Mouse (Mus musculus) intestine, embryonic 14.5 days (tissue): ENCODE results near the gene Sphk1. TPM values are rescaled to one million over a fixed set of nuclear protein-coding genes. Genes with fewer than 3 reads are reported as not detected.

ENCODE experiments used
- ATAC-seq: fragments of 200-750 bp; cut with Nextera tagmentation; replicated peaks from 2 replicates; pipeline ENCODE4 v1.8.0; 2017; ENCODE audit warnings: low read depth, moderate number of reproducible peaks, moderate TSS enrichment, moderate library complexity; ENCODE audit not compliant: low FRiP score, low TSS enrichment
- DNase-seq: peaks from one replicate; pipeline ENCODE4 v3.0.0-alpha.2; 2018; ENCODE audit warnings: low spot score
- H3K27ac ChIP-seq: fragments of 300-500 bp; sonication (generic); 2 replicates; pipeline ENCODE4 v1.5.1; 2014; ENCODE audit warnings: low read depth, mild to moderate bottlenecking, control low read depth
- H3K27me3 ChIP-seq: fragments of 300-500 bp; sonication (generic); replicated peaks from 2 replicates; pipeline ENCODE4 v1.6.1; 2014; ENCODE audit warnings: low read length, control low read depth; ENCODE audit not compliant: control insufficient read depth, insufficient read depth
- H3K36me3 ChIP-seq: fragments of 300-500 bp; sonication (generic); 2 replicates; pipeline ENCODE4 v1.6.1; 2014; ENCODE audit warnings: low read length, control low read depth; ENCODE audit not compliant: control insufficient read depth, insufficient read depth
- H3K4me1 ChIP-seq: fragments of 300-500 bp; sonication (generic); replicated peaks from 2 replicates; pipeline ENCODE4 v1.6.1; 2014; ENCODE audit warnings: low read length, control low read depth, mixed read lengths; ENCODE audit not compliant: control insufficient read depth, insufficient read depth
- H3K4me2 ChIP-seq: fragments of 300-500 bp; sonication (generic); 2 replicates; pipeline ENCODE4 v1.6.1; 2014; ENCODE audit warnings: low read length
- H3K4me3 ChIP-seq: fragments of 300-500 bp; sonication (generic); 2 replicates; pipeline ENCODE4 v1.5.1; 2014; ENCODE audit warnings: low read depth, low read length, control low read depth, mixed read lengths
- H3K9ac ChIP-seq: fragments of 300-500 bp; sonication (generic); 2 replicates; pipeline ENCODE4 v1.6.1; 2014; ENCODE audit warnings: mild to moderate bottlenecking, low read length
- H3K9me3 ChIP-seq: fragments of 300-500 bp; sonication (generic); 2 replicates; pipeline ENCODE4 v1.6.1; 2016; ENCODE audit warnings: low read length, control low read depth; ENCODE audit not compliant: control insufficient read depth
- WGBS: fragments of 180-500 bp; shearing (Covaris S2); extraction: QIAGEN DNeasy Blood & Tissue Kit; methylation state at CpG from one replicate; pipeline ENCODE4 v1.1.7; 2014; 5-methylcytosine and 5-hydroxymethylcytosine counted together
- polyA plus RNA-seq: library from polyadenylated mRNA; unstranded; fragments of >200 nt; fragmentation: Nextera tagmentation; extraction: Ambion mirVana; gene quantifications from 2 replicates; pipeline ENCODE4 v1.2.1, GENCODE M21; 2014

Sphk1 gene
- polyA plus RNA-seq, 1 experiment from 2014 or later: 4.5 TPM

- Histone ChIP-seq H3K4me2 (no peak overlapping the region), H3K4me1 (no peaks in the 10 kb centered on the region), H3K9ac (no peak overlapping the region), H3K36me3 (no peaks in the 10 kb centered on the region), H3K27ac (no peak overlapping the region), H3K27me3 (no peaks in the 10 kb centered on the region), H3K4me3 (no peak overlapping the region), H3K9me3 (no peaks in the 10 kb centered on the region)
- DNase-seq (peak; percentile 63), ATAC-seq (no peak)
- 30% methylated on average over 7 of the region's 7 CpGs for WGBS
Measured at GRCm38 (mm10) chr11:116501005-116501746, 29.5 kb upstream of the Sphk1 start.

GRCm38 (mm10) chr11:116504516-116504915 is 26.2 kb upstream of the Sphk1 start:
- Histone ChIP-seq H3K9me3 (no peaks in the 10 kb centered on the region), H3K27ac (no peak overlapping the region), H3K4me3 (no peak overlapping the region), H3K4me2 (no peak overlapping the region), H3K9ac (no peak overlapping the region), H3K4me1 (no peaks in the 10 kb centered on the region), H3K36me3 (no peaks in the 10 kb centered on the region), H3K27me3 (no peaks in the 10 kb centered on the region)
- DNase-seq (no peak), ATAC-seq (no peak)
- WGBS: 88% methylated on average over 17 of the region's 17 CpGs

DNA sequence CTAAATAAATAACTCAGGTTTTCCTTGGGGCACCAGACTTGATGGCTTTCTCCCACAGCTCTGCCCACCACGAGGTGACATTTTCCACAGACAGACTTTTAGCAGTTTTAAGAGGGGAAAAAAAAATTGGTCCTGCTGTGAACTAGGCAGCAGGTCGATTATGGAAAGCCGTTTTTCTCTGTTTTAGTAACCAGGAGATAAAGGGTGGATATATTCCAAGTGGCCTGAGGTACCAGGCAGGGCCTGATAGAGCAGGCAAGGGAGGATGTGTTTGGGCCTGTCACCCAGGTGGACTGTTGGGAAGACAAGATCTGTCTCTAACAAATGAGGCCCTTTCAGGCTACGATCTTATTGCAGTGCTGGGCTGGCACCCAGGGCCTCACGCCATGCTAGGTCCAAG is 25.2 kb upstream of the Sphk1 start:
- H3K27me3 ChIP-seq: no peaks in the 10 kb centered on the region
- no peak for ATAC-seq
- H3K9me3 ChIP-seq: no peaks in the 10 kb centered on the region
- no peak overlapping the region for H3K4me3 ChIP-seq
- 70% methylated on average over 5 of the region's 5 CpGs for WGBS
- no peaks in the 10 kb centered on the region for H3K4me1 ChIP-seq
- no peaks in the 10 kb centered on the region for H3K36me3 ChIP-seq
- no peak overlapping the region for H3K9ac ChIP-seq
- H3K27ac ChIP-seq: no peak overlapping the region
- no peak for DNase-seq
- no peak overlapping the region for H3K4me2 ChIP-seq

GRCm38 (mm10) chr11:116506151-116506875 is 24.4 kb upstream of the Sphk1 start:
- ATAC-seq (no peak), DNase-seq (no peak)
- Histone ChIP-seq H3K9ac (no peak overlapping the region), H3K27ac (no peak overlapping the region), H3K4me3 (no peak overlapping the region), H3K4me2 (no peak overlapping the region), H3K9me3 (no peaks in the 10 kb centered on the region), H3K4me1 (no peaks in the 10 kb centered on the region), H3K36me3 (no peaks in the 10 kb centered on the region), H3K27me3 (no peaks in the 10 kb centered on the region)
- WGBS: 82% methylated on average over 17 of the region's 17 CpGs

- H3K27me3 ChIP-seq: no peaks in the 10 kb centered on the region
- no peak overlapping the region for H3K27ac ChIP-seq
- 49% methylated on average over 2 of the region's 2 CpGs for WGBS
- ATAC-seq (no peak), DNase-seq (no peak)
- H3K36me3 ChIP-seq: no peaks in the 10 kb centered on the region
- no peaks in the 10 kb centered on the region for H3K9me3 ChIP-seq
- no peaks in the 10 kb centered on the region for H3K4me1 ChIP-seq
- no peak overlapping the region for H3K4me2 ChIP-seq
- no peak overlapping the region for H3K9ac ChIP-seq
- no peak overlapping the region for H3K4me3 ChIP-seq
Measured at GRCm38 (mm10) chr11:116508689-116509088, 22.0 kb upstream of the Sphk1 start.

- no peak for ATAC-seq
- Histone ChIP-seq H3K27me3 (0 out of 2 replicates have a peak, but pooled peaks cover 3% of the 10 kb centered on the region), H3K4me1 (no peaks in the 10 kb centered on the region)
Measured at GRCm38 (mm10) chr11:116511301-116511868, 19.3 kb upstream of the Sphk1 start.

GRCm38 (mm10) chr11:116512154-116512553 is 18.6 kb upstream of the Sphk1 start:
- no peak overlapping the region for H3K27ac ChIP-seq
- H3K9ac ChIP-seq: no peak overlapping the region
- ATAC-seq (no peak), DNase-seq (no peak)
- no peaks in the 10 kb centered on the region for H3K9me3 ChIP-seq
- H3K4me1 ChIP-seq: no peaks in the 10 kb centered on the region
- H3K36me3 ChIP-seq: no peaks in the 10 kb centered on the region
- 92% methylated on average over 7 of the region's 7 CpGs for WGBS
- H3K27me3 ChIP-seq: 0 out of 2 replicates have a peak, but pooled peaks cover 3% of the 10 kb centered on the region
- no peak overlapping the region for H3K4me2 ChIP-seq
- H3K4me3 ChIP-seq: no peak overlapping the region

More at GRCm38 (mm10) chr11:116511301-116511868, 19.3 kb upstream of the Sphk1 start:
- Histone ChIP-seq H3K27ac (no peak overlapping the region), H3K9ac (no peak overlapping the region), H3K4me3 (no peak overlapping the region), H3K9me3 (no peaks in the 10 kb centered on the region), H3K4me2 (no peak overlapping the region), H3K36me3 (no peaks in the 10 kb centered on the region)
- no peak for DNase-seq
- WGBS: 64% methylated on average over 7 of the region's 7 CpGs

DNA sequence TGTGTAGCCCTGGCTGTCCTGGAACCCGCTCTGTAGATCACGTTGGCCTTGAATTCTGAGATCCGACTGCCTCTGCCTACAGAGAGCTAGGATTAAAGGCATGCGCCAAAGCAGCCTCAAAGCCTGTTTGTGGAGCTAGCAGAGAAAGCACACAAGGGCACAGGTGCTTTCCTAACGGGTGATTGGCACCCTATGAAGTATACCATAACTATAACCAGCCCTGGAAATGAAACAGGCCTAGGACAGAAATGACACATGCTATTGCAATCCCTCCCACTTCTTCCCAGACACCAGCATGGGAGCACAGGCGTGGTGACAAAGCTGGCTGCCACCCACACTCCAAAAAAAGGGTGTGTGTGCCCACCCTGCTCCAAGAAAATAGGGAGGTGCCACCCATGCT is 17.7 kb upstream of the Sphk1 start:
- Histone ChIP-seq H3K4me1 (peaks cover 4% of the 10 kb centered on the region), H3K4me3 (no peak overlapping the region), H3K36me3 (no peaks in the 10 kb centered on the region), H3K27ac (no peak overlapping the region), H3K27me3 (0 out of 2 replicates have a peak, but pooled peaks cover 3% of the 10 kb centered on the region), H3K4me2 (no peak overlapping the region), H3K9me3 (no peaks in the 10 kb centered on the region), H3K9ac (no peak overlapping the region)
- WGBS: 85% methylated on average over 6 of the region's 6 CpGs
- DNase-seq: no peak
- ATAC-seq: no peak
